Mouse (Mus musculus) stomach, postnatal 0 days (tissue): ENCODE measurements at regions not wholly inside any gene's neighbourhood (a gene's known extent, or its start where the extent isn't known, plus 50 kb on each side); places are given as distances from the start of the nearest gene placed in this dataset.

Source experiments
- CTCF ChIP-seq: IDR thresholded peaks from 2 replicates; pipeline ENCODE4 v1.5.1; 2016; ENCODE audit warnings: antibody characterized with exemption, low read depth, mild to moderate bottlenecking, moderate library complexity
- EP300 ChIP-seq: optimal IDR thresholded peaks from 2 replicates; pipeline ENCODE3; 2016; ENCODE audit warnings: antibody characterized with exemption

DNA sequence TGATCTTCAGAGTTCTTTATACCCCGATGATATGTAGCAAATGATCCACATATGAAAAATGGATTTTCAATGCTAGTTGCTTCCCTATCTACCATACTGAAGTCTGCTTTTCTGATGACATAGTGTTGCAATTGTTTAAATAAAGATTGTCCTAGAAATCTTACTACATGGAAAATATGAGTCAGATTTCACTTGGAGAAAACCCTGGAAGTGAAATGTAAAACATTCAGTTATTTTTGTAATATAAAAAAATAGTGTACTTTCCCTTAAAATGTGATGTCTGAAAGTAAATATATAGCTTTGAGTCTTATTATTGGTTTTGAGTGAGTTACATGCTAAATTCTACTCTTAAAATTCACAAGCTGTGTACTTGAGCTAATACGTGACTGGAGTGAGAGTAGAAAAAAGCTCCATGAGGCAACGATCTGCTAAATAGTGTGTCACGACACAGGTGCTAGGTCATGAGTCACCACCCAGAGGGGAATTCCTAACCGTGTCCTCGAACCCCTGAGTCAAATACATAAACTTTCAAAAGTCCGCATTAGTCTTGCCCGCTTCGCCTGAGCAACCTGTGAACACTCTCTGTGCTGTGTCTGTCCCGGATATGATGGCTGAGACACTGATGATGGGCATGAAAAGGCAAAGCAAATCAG is 430.5 kb downstream of the Hsfy2 start:
- TF ChIP-seq CTCF (no peak), EP300 (no peak)
